ENCODE assay signal across 8 mouse cellular contexts in genomic region chr5:34573268-34574221, GRCm38 (mm10). TPM values are rescaled to one million over a fixed set of nuclear protein-coding genes. Genes with fewer than 3 reads are reported as not detected.
DNase-seq lines count a peak whose midpoint lies in the region; ATAC-seq and TF ChIP-seq lines count a peak whose summit lies in the region.

Gene Add1, plus strand, starts transcription at chr5:34573664.

- H3K4me3 ChIP-seq in MEL (ENCODE audit: control insufficient read depth in 1 of 2, insufficient read depth in 1 of 2, low read depth in 2 of 2, low read length in 2 of 2) = peak within 1 kb of the TSS; percentile 93 to 97
- H3K4me3 ChIP-seq in cerebellum, adult 2 months (replicated peaks; ENCODE audit: insufficient read depth, low read depth, low read length) = peak within 1 kb of the TSS; percentile 65
- peak within 1 kb of the TSS; percentile 81 for H3K4me3 ChIP-seq in forebrain, postnatal 0 days (ENCODE audit: low read depth, low read length)
- peak within 1 kb of the TSS; percentile 88 for H3K4me3 ChIP-seq in lung, embryonic 15.5 days

- DNase-seq in MEL (ENCODE audit: low read depth, low spot score) = peak; percentile 99
- peak; percentile 97 to 99 for DNase-seq in cerebellum, adult 2 months
- peak; percentile 98 for DNase-seq in forebrain, postnatal 0 days
- peak; percentile 98 for DNase-seq in heart, postnatal 4 days
- peak; percentile 96 to 98 for DNase-seq in layer of hippocampus, adult 8-10 months (ENCODE audit: low spot score in 2 of 2)
- DNase-seq in ovary, adult 18-20 months (ENCODE audit: low spot score) = peak; percentile 97
- DNase-seq in thymus, postnatal 0 days (ENCODE audit: low spot score) = peak; percentile 98

- TF ChIP-seq EP300 in MEL (IDR thresholded peaks at IDR 0.05; ENCODE audit: low read depth in 1 of 2, low read length in 2 of 2) = peak; percentile 88 to 91

- ATAC-seq in forebrain, postnatal 0 days = peak; percentile 100
- peak; percentile 100 for ATAC-seq in lung, embryonic 15.5 days (ENCODE audit: borderline replicate concordance, extremely low read depth, low FRiP score, low TSS enrichment)

- TF ChIP-seq POLR2A in MEL (IDR thresholded peaks at IDR 0.05; ENCODE audit: control insufficient read depth in 1 of 2, insufficient read depth in 1 of 2, low read depth in 1 of 2, low read length in 2 of 2, poor library complexity in 1 of 2) = peak; percentile 96 to 97
- TF ChIP-seq POLR2A in cerebellum, adult 2 months (IDR thresholded peaks at IDR 0.05; ENCODE audit: borderline replicate concordance, insufficient read depth, low read length) = peak; percentile 98

- H3K9ac ChIP-seq in MEL (ENCODE audit: control insufficient read depth, low read depth, low read length, poor library complexity, severe bottlenecking) = peak within 1 kb of the TSS; percentile 90
- peak within 1 kb of the TSS; percentile 98 for H3K9ac ChIP-seq in forebrain, postnatal 0 days
- H3K9ac ChIP-seq in lung, embryonic 15.5 days = peak within 1 kb of the TSS; percentile 96

- H3K9me3 ChIP-seq in MEL (replicated peaks; ENCODE audit: insufficient read depth, low read length) = no peaks in the 10 kb centered on the region
- H3K9me3 ChIP-seq in forebrain, postnatal 0 days (ENCODE audit: low read length) = no peaks in the 10 kb centered on the region
- no peaks in the 10 kb centered on the region for H3K9me3 ChIP-seq in lung, embryonic 15.5 days

- TF ChIP-seq CTCF in MEL (IDR thresholded peaks at IDR 0.05 in 2 of 3, conservative IDR thresholded peaks at IDR 0.05 in 1 of 3; ENCODE audit: control insufficient read depth in 1 of 3, insufficient read depth in 1 of 3, low read depth in 2 of 3, low read length in 3 of 3, poor library complexity in 1 of 3, severe bottlenecking in 1 of 3) = no peak
- no peak for TF ChIP-seq CTCF in cerebellum, adult 2 months (IDR thresholded peaks at IDR 0.05; ENCODE audit: borderline replicate concordance, insufficient read depth, low read depth, low read length)
- TF ChIP-seq CTCF in forebrain, postnatal 0 days (IDR thresholded peaks at IDR 0.05; ENCODE audit: low read depth) = no peak

- peaks cover 15% of the 10 kb centered on the region for H3K79me2 ChIP-seq in MEL (ENCODE audit: control insufficient read depth, insufficient read depth, low read length, poor library complexity)

- WGBS in cerebellum, adult 2 months = under 1% methylated on average over 72 of the region's 84 CpGs
- under 1% methylated on average over 73 of the region's 84 CpGs for WGBS in forebrain, postnatal 0 days
- under 1% methylated on average over 58 of the region's 84 CpGs for WGBS in lung, embryonic 15.5 days

- H3K27me3 ChIP-seq in MEL (ENCODE audit: control insufficient read depth in 1 of 2, insufficient read depth in 2 of 2, low read length in 2 of 2) = no peaks in the 10 kb centered on the region
- H3K27me3 ChIP-seq in cerebellum, adult 2 months (ENCODE audit: control insufficient read depth, insufficient read depth, low read length) = no peaks in the 10 kb centered on the region
- no peaks in the 10 kb centered on the region for H3K27me3 ChIP-seq in forebrain, postnatal 0 days (ENCODE audit: insufficient read depth, low read length)
- no peaks in the 10 kb centered on the region for H3K27me3 ChIP-seq in lung, embryonic 15.5 days

- peaks cover 7 to 30% of the 10 kb centered on the region in 2 experiments for H3K4me1 ChIP-seq in MEL (ENCODE audit: control insufficient read depth in 1 of 2, insufficient read depth in 2 of 2, low read length in 2 of 2)
- H3K4me1 ChIP-seq in cerebellum, adult 2 months (ENCODE audit: control insufficient read depth, insufficient read depth, low read length) = peaks cover 8% of the 10 kb centered on the region
- H3K4me1 ChIP-seq in forebrain, postnatal 0 days (ENCODE audit: insufficient read depth) = peaks cover 10% of the 10 kb centered on the region; the same call in 1 of the 2 replicates
- peaks cover 13% of the 10 kb centered on the region for H3K4me1 ChIP-seq in lung, embryonic 15.5 days

- peak within 1 kb of the TSS; percentile 95 for H3K27ac ChIP-seq in MEL (ENCODE audit: control insufficient read depth, low read depth, low read length)
- H3K27ac ChIP-seq in cerebellum, adult 2 months (ENCODE audit: insufficient read depth, low read length) = peak within 1 kb of the TSS; percentile 73
- peak within 1 kb of the TSS; percentile 93 for H3K27ac ChIP-seq in forebrain, postnatal 0 days (ENCODE audit: low read depth, low read length)
- H3K27ac ChIP-seq in lung, embryonic 15.5 days = peak within 1 kb of the TSS; percentile 90

- H3K4me2 ChIP-seq in forebrain, postnatal 0 days (ENCODE audit: low read depth) = peak within 1 kb of the TSS; percentile 67
- peak within 1 kb of the TSS; percentile 65 for H3K4me2 ChIP-seq in lung, embryonic 15.5 days

- no peak for TF ChIP-seq RAD21 in MEL (IDR thresholded peaks at IDR 0.05; ENCODE audit: low read depth, low read length)

- peaks cover 0 to 31% of the 10 kb centered on the region in 2 experiments; a peak in 2 of 4 replicates for H3K36me3 ChIP-seq in MEL (ENCODE audit: control insufficient read depth in 1 of 2, insufficient read depth in 2 of 2, low read length in 2 of 2)
- H3K36me3 ChIP-seq in forebrain, postnatal 0 days (ENCODE audit: insufficient read depth) = 0 out of 2 replicates have a peak, but pooled peaks cover 4% of the 10 kb centered on the region
- H3K36me3 ChIP-seq in lung, embryonic 15.5 days = peaks cover 2% of the 10 kb centered on the region; the same call in 1 of the 2 replicates

TF ChIP-seq in MEL, 35 proteins besides CTCF, POLR2A, EP300 and RAD21 (continues in another document):
- TF ChIP-seq SMC3 (IDR thresholded peaks at IDR 0.05; ENCODE audit: low read depth, low read length) (0 out of 2 replicates have a peak, but pooled peaks have one; percentile 1), RCOR1 (IDR thresholded peaks at IDR 0.05; ENCODE audit: low read depth, low read length) (peak; percentile 62), NRF1 (IDR thresholded peaks at IDR 0.05; ENCODE audit: insufficient read depth, low read depth, low read length, poor library complexity, severe bottlenecking) (peak; percentile 52; the same call in 1 of the 2 replicates), CHD2 (IDR thresholded peaks at IDR 0.05; ENCODE audit: low read length) (peak; percentile 83), CHD1 (IDR thresholded peaks at IDR 0.05; ENCODE audit: low read depth, low read length) (no peak; the same call in 1 of the 2 replicates), TAL1 (IDR thresholded peaks at IDR 0.05; ENCODE audit: low read length) (peak; percentile 93), JUND (IDR thresholded peaks at IDR 0.05; ENCODE audit: low read depth, low read length) (no peak), HCFC1 (IDR thresholded peaks at IDR 0.05; ENCODE audit: low read depth, low read length) (peak; percentile 87), KAT2A (conservative IDR thresholded peaks at IDR 0.05; ENCODE audit: low read depth, low read length) (peak; percentile 55; the same call in 1 of the 2 replicates), MXI1 (IDR thresholded peaks at IDR 0.05; ENCODE audit: low read depth, low read length) (peak; percentile 53), MEF2A (IDR thresholded peaks at IDR 0.05; ENCODE audit: extremely low read depth, insufficient replicate concordance, low read depth, low read length, poor library complexity, severe bottlenecking) (no peak), GATA1 (IDR thresholded peaks at IDR 0.05; ENCODE audit: low read depth, low read length) (peak; percentile 88), E2F4 (IDR thresholded peaks at IDR 0.05; ENCODE audit: borderline replicate concordance, low read depth, low read length) (no peak), ZMIZ1 (IDR thresholded peaks at IDR 0.05; ENCODE audit: low read depth, low read length) (peak; percentile 97), BHLHE40 (IDR thresholded peaks at IDR 0.05; ENCODE audit: borderline replicate concordance, low read depth, low read length) (no peak), TBP (IDR thresholded peaks at IDR 0.05; ENCODE audit: low read depth, low read length) (peak; percentile 76), MYB (IDR thresholded peaks at IDR 0.05; ENCODE audit: low read depth, low read length) (peak; percentile 67), SIN3A (IDR thresholded peaks at IDR 0.05; ENCODE audit: low read length) (no peak; the same call in none of the 2 replicates), ZNF384 (IDR thresholded peaks at IDR 0.05; ENCODE audit: low read depth, low read length) (no peak), MAX (IDR thresholded peaks at IDR 0.05; ENCODE audit: low read length) (no peak; the same call in 1 of the 2 replicates), ETS1 (IDR thresholded peaks at IDR 0.05; ENCODE audit: low read depth, low read length) (peak; percentile 76), NELFE (IDR thresholded peaks at IDR 0.05; ENCODE audit: low read depth, low read length) (peak; percentile 99), UBTF (IDR thresholded peaks at IDR 0.05; ENCODE audit: borderline replicate concordance, insufficient read depth, low read depth, low read length) (no peak; the same call in 1 of the 2 replicates), TCF12 (IDR thresholded peaks at IDR 0.05; ENCODE audit: low read depth, low read length) (peak; percentile 89), ELF1 (IDR thresholded peaks at IDR 0.05; ENCODE audit: low read depth, low read length) (peak; percentile 26; the same call in 1 of the 2 replicates), GABPA (IDR thresholded peaks at IDR 0.05; ENCODE audit: low read depth, low read length) (no peak), POLR2AphosphoS5 (IDR thresholded peaks at IDR 0.05; ENCODE audit: borderline replicate concordance, low read depth, low read length) (peak; percentile 92), POLR2AphosphoS2 (IDR thresholded peaks at IDR 0.05; ENCODE audit: low read length) (peak; percentile 94), USF1 (IDR thresholded peaks at IDR 0.05; ENCODE audit: low read depth, low read length) (0 out of 2 replicates have a peak, but pooled peaks have one; percentile 19), ZKSCAN1 (IDR thresholded peaks at IDR 0.05; ENCODE audit: low read depth, low read length) (no peak)

RNA-seq across cellular contexts. Expression of gene Add1, which starts in this region (rescaled TPM):
- total RNA-seq in MEL (2012; rRNA removed) = 54.6 and 79.3 TPM in 2 replicates
- polyA plus RNA-seq in MEL (2012; ENCODE audit: insufficient read depth in 1 of 2, insufficient read length in 2 of 2, low read depth in 1 of 2, low replicate concordance in 2 of 2, missing spikeins in 1 of 2) = 100 to 1,000 TPM in 1 of 2 experiments, not detected in 1; 127 TPM
- polyA plus RNA-seq in cerebellum, adult 2 months (2012; rRNA removed) = 303 and 315 TPM in 2 replicates
- total RNA-seq in forebrain, postnatal 0 days (2014; rRNA removed) = 270 and 334 TPM in 2 replicates
- polyA plus RNA-seq in forebrain, postnatal 0 days (2015; fragmentation: Nextera tagmentation; extraction: Ambion mirVana) = 165 and 175 TPM in 2 replicates
- total RNA-seq in heart, postnatal 4 days (2021) = 100 to 1,000 TPM; 202 to 209 TPM
- total RNA-seq in layer of hippocampus, adult 8-10 months (2022) = 100 to 1,000 TPM; 394 to 417 (median 404) TPM
- 204 and 206 TPM in 2 replicates for polyA plus RNA-seq in lung, embryonic 15.5 days (2015; fragmentation: Nextera tagmentation; extraction: Ambion mirVana)
- polyA plus RNA-seq in thymus, postnatal 0 days (2015; fragmentation: Nextera tagmentation; extraction: Ambion mirVana) = 117 TPM in 2 replicates

Comparison
In these comparisons a context has a peak if more than half of its experiments do, and no peak if none do; other contexts are left out.
1. Peak in every context shown above with its lines: DNase-seq, ATAC-seq, H3K4me3 ChIP-seq and H3K27ac ChIP-seq.